In genomic region chr4:5276113-5276512, GRCm38 (mm10) we compare ENCODE assay signal across 26 mouse cellular contexts.
A peak's percentile ranks its signal among the peaks of the same experiment; 100 is the strongest.
DNase-seq lines count a peak whose midpoint lies in the region; ATAC-seq and TF ChIP-seq lines count a peak whose summit lies in the region.
"Had no signal": no experiment of that assay in that cellular context is flagged by ENCODE, and none has a peak within 500 bp of the region (broad histone marks: within the 10 kb centered on the region; RNA-seq: fewer than 3 reads in every experiment).

No protein-coding gene starts in this region.

- no peak for TF ChIP-seq POLR2A in brain, embryonic 14.5 days (IDR thresholded peaks at IDR 0.05; ENCODE audit: borderline replicate concordance, extremely low read depth, insufficient read depth, insufficient read length, poor library complexity, severe bottlenecking)

- H3K9ac ChIP-seq in forebrain, embryonic 13.5 days: no peak overlapping the region
- no peak overlapping the region for H3K9ac ChIP-seq in forebrain, embryonic 15.5 days (replicated peaks)
- H3K9ac ChIP-seq in forebrain, embryonic 12.5 days: no peak overlapping the region
- no peak overlapping the region for H3K9ac ChIP-seq in forebrain, postnatal 0 days
- H3K9ac ChIP-seq: embryonic facial prominence, embryonic 13.5 days; embryonic facial prominence, embryonic 15.5 days had no signal

- peak; percentile 57; the same call in 1 of the 2 replicates for ATAC-seq in forebrain, embryonic 13.5 days
- peak; percentile 43; the same call in 1 of the 2 replicates for ATAC-seq in forebrain, embryonic 15.5 days (replicated peaks)
- ATAC-seq in forebrain, embryonic 12.5 days (ENCODE audit: low FRiP score): no peak
- peak; percentile 51 for ATAC-seq in forebrain, postnatal 0 days
- ATAC-seq: activated CD4-positive, CD25-positive, alpha-beta regulatory T cell, adult 4 months; CD4-positive, CD25-positive, alpha-beta regulatory T cell, adult 4 months; Patski had no signal

- H3K36me3 ChIP-seq in forebrain, embryonic 13.5 days (ENCODE audit: poor library complexity, severe bottlenecking): no peaks in the 10 kb centered on the region
- H3K36me3 ChIP-seq in forebrain, embryonic 10.5 days (replicated peaks): no peaks in the 10 kb centered on the region
- no peaks in the 10 kb centered on the region for H3K36me3 ChIP-seq in forebrain, embryonic 15.5 days
- H3K36me3 ChIP-seq in forebrain, embryonic 12.5 days (replicated peaks): no peaks in the 10 kb centered on the region
- H3K36me3 ChIP-seq in forebrain, postnatal 0 days (ENCODE audit: insufficient read depth): no peaks in the 10 kb centered on the region
- H3K36me3 ChIP-seq: embryonic facial prominence, embryonic 13.5 days; embryonic facial prominence, embryonic 15.5 days; G1E had no signal

- H3K27me3 ChIP-seq in forebrain, embryonic 13.5 days: no peaks in the 10 kb centered on the region
- H3K27me3 ChIP-seq in forebrain, embryonic 10.5 days (ENCODE audit: poor library complexity, severe bottlenecking): no peaks in the 10 kb centered on the region
- no peaks in the 10 kb centered on the region for H3K27me3 ChIP-seq in forebrain, embryonic 15.5 days
- no peaks in the 10 kb centered on the region for H3K27me3 ChIP-seq in forebrain, embryonic 12.5 days
- H3K27me3 ChIP-seq in forebrain, postnatal 0 days (ENCODE audit: insufficient read depth, low read length): no peaks in the 10 kb centered on the region
- H3K27me3 ChIP-seq: CH12.LX; embryonic facial prominence, embryonic 13.5 days; embryonic facial prominence, embryonic 15.5 days; Patski had no signal

- no peak overlapping the region for H3K4me2 ChIP-seq in forebrain, embryonic 13.5 days
- H3K4me2 ChIP-seq in forebrain, embryonic 15.5 days (replicated peaks): no peak overlapping the region
- no peak overlapping the region for H3K4me2 ChIP-seq in forebrain, embryonic 12.5 days
- H3K4me2 ChIP-seq in forebrain, postnatal 0 days (ENCODE audit: low read depth): no peak overlapping the region
- H3K4me2 ChIP-seq: embryonic facial prominence, embryonic 13.5 days; embryonic facial prominence, embryonic 15.5 days had no signal

- H3K4me3 ChIP-seq in forebrain, embryonic 13.5 days: no peak overlapping the region
- H3K4me3 ChIP-seq in forebrain, embryonic 10.5 days: no peak overlapping the region
- no peak overlapping the region for H3K4me3 ChIP-seq in forebrain, embryonic 15.5 days
- no peak overlapping the region for H3K4me3 ChIP-seq in forebrain, embryonic 12.5 days (replicated peaks)
- H3K4me3 ChIP-seq in forebrain, postnatal 0 days (ENCODE audit: low read depth, low read length): no peak overlapping the region
- H3K4me3 ChIP-seq: embryonic facial prominence, embryonic 13.5 days; embryonic facial prominence, embryonic 15.5 days; erythroblast, embryonic 14.5 days had no signal

- TF ChIP-seq CTCF in brain, embryonic 14.5 days (IDR thresholded peaks at IDR 0.05; ENCODE audit: borderline replicate concordance, extremely low read depth, insufficient read depth, insufficient read length): no peak
- no peak for TF ChIP-seq CTCF in forebrain, postnatal 0 days (IDR thresholded peaks at IDR 0.05; ENCODE audit: low read depth)

- 38% methylated on average over 1 of the region's 1 CpGs for WGBS in forebrain, embryonic 13.5 days
- WGBS in forebrain, embryonic 10.5 days: 73% methylated on average over 1 of the region's 1 CpGs
- WGBS in forebrain, embryonic 15.5 days: 36% methylated on average over 1 of the region's 1 CpGs
- 65% methylated on average over 1 of the region's 1 CpGs for WGBS in forebrain, embryonic 12.5 days
- 30% methylated on average over 1 of the region's 1 CpGs for WGBS in forebrain, postnatal 0 days

- no peaks in the 10 kb centered on the region for H3K4me1 ChIP-seq in forebrain, embryonic 13.5 days
- no peaks in the 10 kb centered on the region for H3K4me1 ChIP-seq in forebrain, embryonic 10.5 days
- H3K4me1 ChIP-seq in forebrain, embryonic 15.5 days: peaks cover 4% of the 10 kb centered on the region; the same call in 1 of the 2 replicates
- no peaks in the 10 kb centered on the region for H3K4me1 ChIP-seq in forebrain, embryonic 12.5 days
- no peaks in the 10 kb centered on the region for H3K4me1 ChIP-seq in forebrain, postnatal 0 days (ENCODE audit: insufficient read depth)
- H3K4me1 ChIP-seq: embryonic facial prominence, embryonic 13.5 days; embryonic facial prominence, embryonic 15.5 days had no signal

- DNase-seq in forebrain, embryonic 10.5 days (ENCODE audit: extremely low spot score, low spot score): no peak
- DNase-seq in brain, embryonic 14.5 days (ENCODE audit: low read depth): peak; percentile 35
- peak; percentile 6 for DNase-seq in forebrain, postnatal 0 days
- no peak for DNase-seq in layer of hippocampus, postnatal 25 days (ENCODE audit: extremely low spot score in 1 of 2, low spot score in 1 of 2)
- DNase-seq: adrenal gland, adult 8-10 months; adrenal gland, postnatal 14 days; adrenal gland, postnatal 36 days; B cell, adult 2 months; cerebellum, adult 11 months; cerebellum, adult 18-20 months; cerebellum, adult 8-10 months; cerebellum, adult 9-11 months; cerebellum, postnatal 14 days; cerebellum, postnatal 36 days; embryo, embryonic 11 days had no signal

- H3K9me3 ChIP-seq in forebrain, embryonic 13.5 days (replicated peaks): no peaks in the 10 kb centered on the region
- no peaks in the 10 kb centered on the region for H3K9me3 ChIP-seq in forebrain, embryonic 10.5 days
- no peaks in the 10 kb centered on the region for H3K9me3 ChIP-seq in forebrain, embryonic 15.5 days
- H3K9me3 ChIP-seq in forebrain, embryonic 12.5 days: no peaks in the 10 kb centered on the region
- no peaks in the 10 kb centered on the region for H3K9me3 ChIP-seq in forebrain, postnatal 0 days (ENCODE audit: low read length)
- H3K9me3 ChIP-seq: embryonic facial prominence, embryonic 13.5 days; embryonic facial prominence, embryonic 15.5 days; G1E had no signal

- no peak overlapping the region for H3K27ac ChIP-seq in forebrain, embryonic 13.5 days
- no peak overlapping the region for H3K27ac ChIP-seq in forebrain, embryonic 10.5 days
- H3K27ac ChIP-seq in forebrain, embryonic 15.5 days (replicated peaks): no peak overlapping the region; the same call in 1 of the 2 replicates
- H3K27ac ChIP-seq in forebrain, embryonic 12.5 days: no peak overlapping the region
- H3K27ac ChIP-seq in forebrain, postnatal 0 days (ENCODE audit: low read depth, low read length): no peak overlapping the region
- H3K27ac ChIP-seq: embryonic facial prominence, embryonic 13.5 days; embryonic facial prominence, embryonic 15.5 days had no signal

Comparison
In these comparisons a context has a peak if more than half of its experiments do, and no peak if none do; other contexts are left out.
1. DNase-seq: peak in brain, embryonic 14.5 days (single experiment) and forebrain, postnatal 0 days (single experiment); none in forebrain, embryonic 10.5 days (single experiment) and layer of hippocampus, postnatal 25 days (0 of 2).